Mouse (Mus musculus) MEL (cell line): ENCODE results near the gene Plcb1. TPM values are rescaled to one million over a fixed set of nuclear protein-coding genes. Genes with fewer than 3 reads are reported as not detected.

Source experiments
- DNase-seq: peaks from one replicate; pipeline ENCODE4 v3.0.0; 2011; ENCODE audit warnings: low read depth, low spot score
- H3K27ac ChIP-seq: 2 replicates; pipeline ENCODE4 v1.5.1; 2012; ENCODE audit warnings: low read depth, mild to moderate bottlenecking, control low read depth, low read length, moderate library complexity; ENCODE audit not compliant: control insufficient read depth
- H3K27me3 ChIP-seq, 2 experiments: fragments of 150-350 bp in 1 of 2; sonication (generic) in 1 of 2; 2 replicates each; pipeline ENCODE4 v1.6.1; 2012; ENCODE audit warnings: low read length in 2 of 2, mild to moderate bottlenecking in 2 of 2, improper control_type of control experiment in 1 of 2, moderate library complexity in 1 of 2; ENCODE audit not compliant: insufficient read depth in 2 of 2, control insufficient read depth in 1 of 2
- H3K36me3 ChIP-seq, 2 experiments: 2 replicates each; pipeline ENCODE4 v1.6.1; 2012 to 2014; ENCODE audit warnings: low read length in 2 of 2, improper control_type of control experiment in 1 of 2, inconsistent platforms in 1 of 2, mild to moderate bottlenecking in 1 of 2; ENCODE audit not compliant: insufficient read depth in 2 of 2, control insufficient read depth in 1 of 2
- H3K4me1 ChIP-seq, 2 experiments: fragments of 150-350 bp in 1 of 2; sonication (generic) in 1 of 2; 2 replicates each; pipeline ENCODE4 v1.6.1; 2012; ENCODE audit warnings: low read length in 2 of 2, improper control_type of control experiment in 1 of 2, mild to moderate bottlenecking in 1 of 2; ENCODE audit not compliant: insufficient read depth in 2 of 2, control insufficient read depth in 1 of 2
- H3K4me3 ChIP-seq, 2 experiments: fragments of 150-350 bp in 1 of 2; sonication (generic) in 1 of 2; 2 replicates each; pipeline ENCODE4 v1.5.1; 2012; ENCODE audit warnings: low read depth in 2 of 2, low read length in 2 of 2, mild to moderate bottlenecking in 2 of 2, moderate library complexity in 2 of 2, control low read depth in 1 of 2, improper control_type of control experiment in 1 of 2; ENCODE audit not compliant: control insufficient read depth in 1 of 2, insufficient read depth in 1 of 2
- H3K79me2 ChIP-seq: 2 replicates; pipeline ENCODE4 v1.6.1; 2012; ENCODE audit warnings: mild to moderate bottlenecking, low read length, moderate library complexity; ENCODE audit not compliant: control insufficient read depth, poor library complexity, insufficient read depth
- H3K9ac ChIP-seq: 2 replicates; pipeline ENCODE4 v1.6.1; 2012; ENCODE audit warnings: low read depth, mild to moderate bottlenecking, control low read depth, low read length, moderate library complexity; ENCODE audit not compliant: control insufficient read depth, poor library complexity, severe bottlenecking
- H3K9me3 ChIP-seq: fragments of 150-350 bp; sonication (generic); replicated peaks from 2 replicates; pipeline ENCODE4 v1.6.1; 2012; ENCODE audit warnings: mild to moderate bottlenecking, low read length, improper control_type of control experiment, moderate library complexity; ENCODE audit not compliant: insufficient read depth
- BHLHE40 ChIP-seq: IDR thresholded peaks from 2 replicates; pipeline ENCODE4 v1.6.1; 2012; ENCODE audit warnings: low read depth, mild to moderate bottlenecking, inconsistent platforms, low read length, improper control_type of control experiment, borderline replicate concordance
- CHD1 ChIP-seq: IDR thresholded peaks from 2 replicates; pipeline ENCODE4 v1.6.1; 2012; ENCODE audit warnings: low read depth, mild to moderate bottlenecking, inconsistent platforms, low read length, improper control_type of control experiment
- CHD2 ChIP-seq: IDR thresholded peaks from 2 replicates; pipeline ENCODE4 v1.6.1; 2011; ENCODE audit warnings: low read length, improper control_type of control experiment
- ELF1 ChIP-seq: IDR thresholded peaks from 2 replicates; pipeline ENCODE4 v1.6.1; 2014; ENCODE audit warnings: low read depth, mild to moderate bottlenecking, inconsistent platforms, low read length, improper control_type of control experiment, moderate library complexity
- EP300 ChIP-seq, 2 experiments: IDR thresholded peaks; 2 replicates each; pipeline ENCODE4 v1.6.1; 2011; ENCODE audit warnings: improper control_type of control experiment in 2 of 2, low read length in 2 of 2, low read depth in 1 of 2, mild to moderate bottlenecking in 1 of 2
- GABPA ChIP-seq: IDR thresholded peaks from 2 replicates; pipeline ENCODE4 v1.6.1; 2012; ENCODE audit warnings: low read depth, mild to moderate bottlenecking, inconsistent platforms, low read length, improper control_type of control experiment, moderate library complexity
- GATA1 ChIP-seq: IDR thresholded peaks from 2 replicates; pipeline ENCODE4 v1.6.1; 2011; ENCODE audit warnings: low read depth, low read length, improper control_type of control experiment
- MEF2A ChIP-seq: IDR thresholded peaks from 2 replicates; pipeline ENCODE4 v1.6.1; 2014; ENCODE audit warnings: low read depth, mild to moderate bottlenecking, inconsistent platforms, low read length, improper control_type of control experiment; ENCODE audit not compliant: poor library complexity, insufficient replicate concordance, severe bottlenecking; ENCODE audit errors: extremely low read depth
- MYC ChIP-seq: IDR thresholded peaks from 2 replicates; pipeline ENCODE4 v1.6.1; 2011; ENCODE audit warnings: low read depth, mild to moderate bottlenecking, low read length, improper control_type of control experiment, moderate library complexity
- POLR2A ChIP-seq, 2 experiments: IDR thresholded peaks; 2 replicates each; pipeline ENCODE4 v1.6.1; 2011 to 2012; ENCODE audit warnings: low read length in 2 of 2, mild to moderate bottlenecking in 2 of 2, control low read depth in 1 of 2, improper control_type of control experiment in 1 of 2, low read depth in 1 of 2, moderate library complexity in 1 of 2; ENCODE audit not compliant: control insufficient read depth in 1 of 2, insufficient read depth in 1 of 2, poor library complexity in 1 of 2
- POLR2AphosphoS2 ChIP-seq: IDR thresholded peaks from 2 replicates; pipeline ENCODE4 v1.6.1; 2011; ENCODE audit warnings: low read length, improper control_type of control experiment
- POLR2AphosphoS5 ChIP-seq: IDR thresholded peaks from 2 replicates; pipeline ENCODE4 v1.6.1; 2012; ENCODE audit warnings: low read depth, borderline replicate concordance, mild to moderate bottlenecking, inconsistent platforms, low read length, moderate library complexity, mixed read lengths
- RAD21 ChIP-seq: IDR thresholded peaks from 2 replicates; pipeline ENCODE4 v1.6.1; 2011; ENCODE audit warnings: mild to moderate bottlenecking, low read depth, low read length, improper control_type of control experiment
- SMC3 ChIP-seq: IDR thresholded peaks from 2 replicates; pipeline ENCODE4 v1.6.1; 2011; ENCODE audit warnings: low read depth, low read length, improper control_type of control experiment
- TAL1 ChIP-seq: IDR thresholded peaks from 2 replicates; pipeline ENCODE4 v1.6.1; 2012; ENCODE audit warnings: mild to moderate bottlenecking, inconsistent platforms, low read length, moderate library complexity, mixed read lengths
- TBP ChIP-seq: IDR thresholded peaks from 2 replicates; pipeline ENCODE4 v1.8.0; 2011; ENCODE audit warnings: low read depth, low read length, improper control_type of control experiment
- USF2 ChIP-seq, 2 experiments: IDR thresholded peaks; 2 replicates each; pipeline ENCODE4 v1.6.1; 2011 to 2012; ENCODE audit warnings: improper control_type of control experiment in 2 of 2, low read length in 2 of 2, borderline replicate concordance in 1 of 2, inconsistent platforms in 1 of 2, low read depth in 1 of 2, mild to moderate bottlenecking in 1 of 2; ENCODE audit not compliant: insufficient read depth in 1 of 2
- ZC3H11A ChIP-seq: IDR thresholded peaks from 2 replicates; pipeline ENCODE4 v1.6.1; 2012; ENCODE audit warnings: low read depth, mild to moderate bottlenecking, inconsistent platforms, low read length, improper control_type of control experiment
- ZKSCAN1 ChIP-seq: IDR thresholded peaks from 2 replicates; pipeline ENCODE4 v1.6.1; 2012; ENCODE audit warnings: low read depth, mild to moderate bottlenecking, inconsistent platforms, low read length, improper control_type of control experiment, moderate library complexity
- ZMIZ1 ChIP-seq: IDR thresholded peaks from 2 replicates; pipeline ENCODE4 v1.6.1; 2012; ENCODE audit warnings: low read depth, mild to moderate bottlenecking, inconsistent platforms, low read length, improper control_type of control experiment, moderate library complexity
- polyA plus RNA-seq, 2 experiments: library from polyadenylated mRNA; stranded (reverse) in 1 of 2; unstranded in 1 of 2; fragments of >175 nt in 1 of 2; fragments of >200 nt in 1 of 2; gene quantifications; 2 replicates each; pipeline versions ENCODE4 v1.2.1 to v1.2.4; 2012; ENCODE audit warnings: low replicate concordance in 2 of 2, low read depth in 1 of 2; ENCODE audit not compliant: insufficient read length in 2 of 2, insufficient read depth in 1 of 2, missing spikeins in 1 of 2
- total RNA-seq: library from RNA; depleted of rRNA; stranded (reverse); fragments of 300-350 nt; gene quantifications from 2 replicates; pipeline ENCODE4 v1.2.3, GENCODE M21; 2012

The Plcb1 gene
- total and polyA plus RNA-seq, 3 experiments: not detected

DNA sequence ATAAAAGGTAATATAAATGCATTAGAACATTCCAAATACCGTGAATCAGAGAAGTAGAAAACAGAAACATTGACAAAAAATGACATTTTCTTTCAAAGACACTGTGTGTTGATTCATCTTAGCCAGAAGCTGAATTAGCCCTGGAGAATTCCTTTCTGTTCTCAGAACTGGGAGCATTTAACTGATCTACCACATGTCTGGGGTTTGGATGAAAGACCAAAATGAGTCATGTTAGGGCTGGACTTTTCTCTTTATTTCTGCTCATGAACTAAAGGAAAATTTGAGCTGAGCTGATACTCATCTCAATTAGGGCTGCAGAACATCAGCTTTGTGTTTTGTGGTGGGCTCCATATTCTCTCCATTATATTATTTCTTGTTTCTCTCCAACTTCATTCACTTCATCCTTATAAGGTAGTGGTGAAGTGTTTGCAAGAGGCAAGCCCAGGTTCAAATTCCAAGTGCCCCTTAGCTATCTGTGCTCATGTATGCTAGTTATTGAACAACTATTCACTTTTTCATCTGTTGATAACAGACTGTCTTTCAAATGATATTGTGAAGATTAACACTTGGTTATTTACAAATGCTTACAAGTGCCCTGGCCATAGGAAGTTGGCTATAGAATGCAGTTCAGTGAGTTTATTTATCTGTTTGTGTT is 456.9 kb downstream of the Plcb1 start:
- no peaks in the 10 kb centered on the region for H3K27me3 ChIP-seq
- H3K9ac ChIP-seq: no peak overlapping the region
- DNase-seq: no peak
- H3K36me3 ChIP-seq: no peaks in the 10 kb centered on the region
- no peak overlapping the region for H3K4me3 ChIP-seq
- no peak overlapping the region for H3K27ac ChIP-seq
- no peaks in the 10 kb centered on the region for H3K9me3 ChIP-seq
- TF ChIP-seq SMC3 (no peak), MYC (no peak), RAD21 (no peak), ZKSCAN1 (no peak), ELF1 (no peak), GABPA (no peak), CHD2 (no peak), EP300 (IDR thresholded peaks at IDR 0.05; ENCODE audit: low read depth in 1 of 2, low read length in 2 of 2) (no peak), ZC3H11A (no peak), POLR2A (IDR thresholded peaks at IDR 0.05; ENCODE audit: control insufficient read depth in 1 of 2, insufficient read depth in 1 of 2, low read depth in 1 of 2, low read length in 2 of 2, poor library complexity in 1 of 2) (no peak), USF2 (IDR thresholded peaks at IDR 0.05; ENCODE audit: borderline replicate concordance in 1 of 2, insufficient read depth in 1 of 2, low read depth in 1 of 2, low read length in 2 of 2) (no peak), GATA1 (no peak), BHLHE40 (no peak), TAL1 (no peak), ZMIZ1 (no peak), POLR2AphosphoS5 (no peak), CHD1 (no peak), MEF2A (no peak)
- no peaks in the 10 kb centered on the region for H3K4me1 ChIP-seq
- H3K79me2 ChIP-seq: no peaks in the 10 kb centered on the region

- Histone ChIP-seq H3K9ac (no peak overlapping the region), H3K27ac (no peak overlapping the region), H3K36me3 (no peaks in the 10 kb centered on the region), H3K27me3 (no peaks in the 10 kb centered on the region), H3K4me3 (no peak overlapping the region), H3K9me3 (no peaks in the 10 kb centered on the region), H3K4me1 (no peaks in the 10 kb centered on the region), H3K79me2 (no peaks in the 10 kb centered on the region)
- no peak for DNase-seq
- no peak for TF ChIP-seq GATA1
- no peak for TF ChIP-seq MEF2A
- no peak for TF ChIP-seq TBP
- no peak for TF ChIP-seq TAL1
- TF ChIP-seq POLR2AphosphoS2: no peak
- TF ChIP-seq MYC: no peak
Observed at GRCm38 (mm10) chr2:135243764-135244163, 457.9 kb downstream of the Plcb1 start.
